Mouse (Mus musculus): ENCODE data around the gene E130208F15Rik. TPM values are rescaled to one million over a fixed set of nuclear protein-coding genes. Genes with fewer than 3 reads are reported as not detected.

E130208F15Rik gene
- not detected for polyA plus RNA-seq (2015; fragmentation: Illumina TruSeq; extraction: RNeasy Lipid Tissue Mini Kit (QIAGEN cat#74804); ENCODE audit: insufficient read depth, low read depth, low replicate concordance)

GRCm38 (mm10) chr7:30321539-30322284, at the start of gene E130208F15Rik:
E130208F15Rik (plus strand) TSS chr7:30321740.

GRCm38 (mm10) chr7:30279951-30280669, 41.4 kb upstream of the E130208F15Rik start, which contains the start of the genes Thap8 and Wdr62:
Thap8 (plus strand) TSS chr7:30280094.
Wdr62 (minus strand) TSS chr7:30280419.

GRCm38 (mm10) chr7:30291215-30292131, 30.1 kb upstream of the E130208F15Rik start, which contains the start of gene Clip3:
Clip3 (plus strand) TSS chr7:30291728.

GRCm38 (mm10) chr7:30308076-30309005, 13.2 kb upstream of the E130208F15Rik start, which contains the start of gene Alkbh6:
Alkbh6 (plus strand) TSS chr7:30308717.

GRCm38 (mm10) chr7:30314721-30315155, 6.8 kb upstream of the E130208F15Rik start, which contains the start of gene Syne4:
Syne4 (plus strand) TSS chr7:30314807.

DNA sequence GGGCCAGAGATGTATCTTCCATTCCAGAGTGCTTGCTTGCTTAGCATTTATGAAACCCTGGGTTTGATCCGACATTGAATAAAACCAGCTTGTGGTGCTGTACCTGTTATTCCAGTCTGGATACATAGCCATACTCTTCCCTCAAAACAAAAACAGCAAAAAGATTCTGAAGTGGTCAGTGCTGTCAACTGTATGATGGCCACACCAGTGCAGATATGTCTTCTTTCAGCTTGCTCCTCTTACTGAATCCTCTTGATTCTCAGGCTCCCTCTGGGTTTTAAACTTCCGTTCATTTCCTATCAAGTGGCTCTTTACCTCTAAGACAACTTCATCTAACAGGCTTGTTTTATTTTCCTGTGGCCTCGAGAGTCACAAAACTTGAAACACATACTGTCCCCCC, 2.3 kb downstream of the E130208F15Rik start, which contains the start of gene Sdhaf1:
Sdhaf1 (minus strand) TSS at position 101 of the 400 bp plus-strand sequence.

GRCm38 (mm10) chr7:30362652-30363343, 41.3 kb downstream of the E130208F15Rik start, which contains the start of gene Lrfn3:
Lrfn3 (minus strand) TSS chr7:30362772.

Other genes with a start within 250 kb of the E130208F15Rik start
- gene Zfp82, start 248.8 kb upstream of the E130208F15Rik start, polyA plus RNA-seq (2015; fragmentation: Illumina TruSeq; extraction: RNeasy Lipid Tissue Mini Kit (QIAGEN cat#74804); ENCODE audit: insufficient read depth, low read depth, low replicate concordance) = 0.46 TPM
- gene Gm26920, start 231.3 kb upstream of the E130208F15Rik start, polyA plus RNA-seq (2015; fragmentation: Illumina TruSeq; extraction: RNeasy Lipid Tissue Mini Kit (QIAGEN cat#74804); ENCODE audit: insufficient read depth, low read depth, low replicate concordance) = not detected
- gene Zfp566, start 231.2 kb upstream of the E130208F15Rik start, polyA plus RNA-seq (2015; fragmentation: Illumina TruSeq; extraction: RNeasy Lipid Tissue Mini Kit (QIAGEN cat#74804); ENCODE audit: insufficient read depth, low read depth, low replicate concordance) = 1.6 TPM
- gene Zfp260, start 227.0 kb upstream of the E130208F15Rik start, polyA plus RNA-seq (2015; fragmentation: Illumina TruSeq; extraction: RNeasy Lipid Tissue Mini Kit (QIAGEN cat#74804); ENCODE audit: insufficient read depth, low read depth, low replicate concordance) = 13.3 TPM
- 0.52 TPM for gene Zfp382, start 199.8 kb upstream of the E130208F15Rik start, polyA plus RNA-seq (2015; fragmentation: Illumina TruSeq; extraction: RNeasy Lipid Tissue Mini Kit (QIAGEN cat#74804); ENCODE audit: insufficient read depth, low read depth, low replicate concordance)
- gene Zfp146, start 152.0 kb upstream of the E130208F15Rik start, polyA plus RNA-seq (2015; fragmentation: Illumina TruSeq; extraction: RNeasy Lipid Tissue Mini Kit (QIAGEN cat#74804); ENCODE audit: insufficient read depth, low read depth, low replicate concordance) = 8.6 TPM
- 5.2 TPM for gene Cox7a1, start 137.6 kb upstream of the E130208F15Rik start, polyA plus RNA-seq (2015; fragmentation: Illumina TruSeq; extraction: RNeasy Lipid Tissue Mini Kit (QIAGEN cat#74804); ENCODE audit: insufficient read depth, low read depth, low replicate concordance)
- 105 TPM for gene Capns1, start 122.9 kb upstream of the E130208F15Rik start, polyA plus RNA-seq (2015; fragmentation: Illumina TruSeq; extraction: RNeasy Lipid Tissue Mini Kit (QIAGEN cat#74804); ENCODE audit: insufficient read depth, low read depth, low replicate concordance)
- 17.6 TPM for gene Polr2i, start 89.8 kb upstream of the E130208F15Rik start, polyA plus RNA-seq (2015; fragmentation: Illumina TruSeq; extraction: RNeasy Lipid Tissue Mini Kit (QIAGEN cat#74804); ENCODE audit: insufficient read depth, low read depth, low replicate concordance)
- 22.9 TPM for gene Tbcb, start 89.5 kb upstream of the E130208F15Rik start, polyA plus RNA-seq (2015; fragmentation: Illumina TruSeq; extraction: RNeasy Lipid Tissue Mini Kit (QIAGEN cat#74804); ENCODE audit: insufficient read depth, low read depth, low replicate concordance)
- not detected for gene Ovol3, start 86.0 kb upstream of the E130208F15Rik start, polyA plus RNA-seq (2015; fragmentation: Illumina TruSeq; extraction: RNeasy Lipid Tissue Mini Kit (QIAGEN cat#74804); ENCODE audit: insufficient read depth, low read depth, low replicate concordance)
- gene Thap8, start 41.6 kb upstream of the E130208F15Rik start, polyA plus RNA-seq (2015; fragmentation: Illumina TruSeq; extraction: RNeasy Lipid Tissue Mini Kit (QIAGEN cat#74804); ENCODE audit: insufficient read depth, low read depth, low replicate concordance) = not detected
- 1.3 TPM for gene Wdr62, start 41.3 kb upstream of the E130208F15Rik start, polyA plus RNA-seq (2015; fragmentation: Illumina TruSeq; extraction: RNeasy Lipid Tissue Mini Kit (QIAGEN cat#74804); ENCODE audit: insufficient read depth, low read depth, low replicate concordance)
- 6.7 TPM for gene Clip3, start 30.0 kb upstream of the E130208F15Rik start, polyA plus RNA-seq (2015; fragmentation: Illumina TruSeq; extraction: RNeasy Lipid Tissue Mini Kit (QIAGEN cat#74804); ENCODE audit: insufficient read depth, low read depth, low replicate concordance)
- 10.9 TPM for gene Alkbh6, start 13.0 kb upstream of the E130208F15Rik start, polyA plus RNA-seq (2015; fragmentation: Illumina TruSeq; extraction: RNeasy Lipid Tissue Mini Kit (QIAGEN cat#74804); ENCODE audit: insufficient read depth, low read depth, low replicate concordance)
- gene Syne4, start 6.9 kb upstream of the E130208F15Rik start, polyA plus RNA-seq (2015; fragmentation: Illumina TruSeq; extraction: RNeasy Lipid Tissue Mini Kit (QIAGEN cat#74804); ENCODE audit: insufficient read depth, low read depth, low replicate concordance) = 122 TPM
- 3.9 TPM for gene Sdhaf1, start 2.2 kb downstream of the E130208F15Rik start, polyA plus RNA-seq (2015; fragmentation: Illumina TruSeq; extraction: RNeasy Lipid Tissue Mini Kit (QIAGEN cat#74804); ENCODE audit: insufficient read depth, low read depth, low replicate concordance)
- gene Lrfn3, start 41.0 kb downstream of the E130208F15Rik start, polyA plus RNA-seq (2015; fragmentation: Illumina TruSeq; extraction: RNeasy Lipid Tissue Mini Kit (QIAGEN cat#74804); ENCODE audit: insufficient read depth, low read depth, low replicate concordance) = 2.2 TPM
- 19.8 TPM for gene Tyrobp, start 92.0 kb downstream of the E130208F15Rik start, polyA plus RNA-seq (2015; fragmentation: Illumina TruSeq; extraction: RNeasy Lipid Tissue Mini Kit (QIAGEN cat#74804); ENCODE audit: insufficient read depth, low read depth, low replicate concordance)
- not detected for gene Hcst, start 98.1 kb downstream of the E130208F15Rik start, polyA plus RNA-seq (2015; fragmentation: Illumina TruSeq; extraction: RNeasy Lipid Tissue Mini Kit (QIAGEN cat#74804); ENCODE audit: insufficient read depth, low read depth, low replicate concordance)
- 0.81 TPM for gene Nfkbid, start 100.0 kb downstream of the E130208F15Rik start, polyA plus RNA-seq (2015; fragmentation: Illumina TruSeq; extraction: RNeasy Lipid Tissue Mini Kit (QIAGEN cat#74804); ENCODE audit: insufficient read depth, low read depth, low replicate concordance)
- gene Aplp1, start 123.8 kb downstream of the E130208F15Rik start, polyA plus RNA-seq (2015; fragmentation: Illumina TruSeq; extraction: RNeasy Lipid Tissue Mini Kit (QIAGEN cat#74804); ENCODE audit: insufficient read depth, low read depth, low replicate concordance) = 34.1 TPM
- 2.1 TPM for gene Kirrel2, start 135.9 kb downstream of the E130208F15Rik start, polyA plus RNA-seq (2015; fragmentation: Illumina TruSeq; extraction: RNeasy Lipid Tissue Mini Kit (QIAGEN cat#74804); ENCODE audit: insufficient read depth, low read depth, low replicate concordance)
- gene Nphs1, start 136.6 kb downstream of the E130208F15Rik start, polyA plus RNA-seq (2015; fragmentation: Illumina TruSeq; extraction: RNeasy Lipid Tissue Mini Kit (QIAGEN cat#74804); ENCODE audit: insufficient read depth, low read depth, low replicate concordance) = 42.1 TPM
- gene Prodh2, start 171.9 kb downstream of the E130208F15Rik start, polyA plus RNA-seq (2015; fragmentation: Illumina TruSeq; extraction: RNeasy Lipid Tissue Mini Kit (QIAGEN cat#74804); ENCODE audit: insufficient read depth, low read depth, low replicate concordance) = not detected
- gene Arhgap33, start 213.3 kb downstream of the E130208F15Rik start, polyA plus RNA-seq (2015; fragmentation: Illumina TruSeq; extraction: RNeasy Lipid Tissue Mini Kit (QIAGEN cat#74804); ENCODE audit: insufficient read depth, low read depth, low replicate concordance) = 2.0 TPM
- gene Hspb6, start 230.4 kb downstream of the E130208F15Rik start, polyA plus RNA-seq (2015; fragmentation: Illumina TruSeq; extraction: RNeasy Lipid Tissue Mini Kit (QIAGEN cat#74804); ENCODE audit: insufficient read depth, low read depth, low replicate concordance) = 4.7 TPM
- 3.7 TPM for gene Proser3, start 230.6 kb downstream of the E130208F15Rik start, polyA plus RNA-seq (2015; fragmentation: Illumina TruSeq; extraction: RNeasy Lipid Tissue Mini Kit (QIAGEN cat#74804); ENCODE audit: insufficient read depth, low read depth, low replicate concordance)
- gene Lin37, start 238.1 kb downstream of the E130208F15Rik start, polyA plus RNA-seq (2015; fragmentation: Illumina TruSeq; extraction: RNeasy Lipid Tissue Mini Kit (QIAGEN cat#74804); ENCODE audit: insufficient read depth, low read depth, low replicate concordance) = 63.0 TPM
- 5.9 TPM for gene U2af1l4, start 241.6 kb downstream of the E130208F15Rik start, polyA plus RNA-seq (2015; fragmentation: Illumina TruSeq; extraction: RNeasy Lipid Tissue Mini Kit (QIAGEN cat#74804); ENCODE audit: insufficient read depth, low read depth, low replicate concordance)
- 6.8 TPM for gene Gm49396, start 241.6 kb downstream of the E130208F15Rik start, polyA plus RNA-seq (2015; fragmentation: Illumina TruSeq; extraction: RNeasy Lipid Tissue Mini Kit (QIAGEN cat#74804); ENCODE audit: insufficient read depth, low read depth, low replicate concordance)
- 57.9 TPM for gene Psenen, start 241.9 kb downstream of the E130208F15Rik start, polyA plus RNA-seq (2015; fragmentation: Illumina TruSeq; extraction: RNeasy Lipid Tissue Mini Kit (QIAGEN cat#74804); ENCODE audit: insufficient read depth, low read depth, low replicate concordance)
- 8.7 TPM for gene Igflr1, start 243.7 kb downstream of the E130208F15Rik start, polyA plus RNA-seq (2015; fragmentation: Illumina TruSeq; extraction: RNeasy Lipid Tissue Mini Kit (QIAGEN cat#74804); ENCODE audit: insufficient read depth, low read depth, low replicate concordance)